Mouse (Mus musculus): ENCODE data around the gene Vps52. TPM values are rescaled to one million over a fixed set of nuclear protein-coding genes. Genes with fewer than 3 reads are reported as not detected.
"Not testable (repeated sequence)": the region's sequence is repeated elsewhere in the genome, so short reads cannot be mapped to it uniquely, and the experiment has no call there.

Gene Vps52
- polyA plus RNA-seq, 1 experiment from 2014 or later = 21.9 TPM

DNA sequence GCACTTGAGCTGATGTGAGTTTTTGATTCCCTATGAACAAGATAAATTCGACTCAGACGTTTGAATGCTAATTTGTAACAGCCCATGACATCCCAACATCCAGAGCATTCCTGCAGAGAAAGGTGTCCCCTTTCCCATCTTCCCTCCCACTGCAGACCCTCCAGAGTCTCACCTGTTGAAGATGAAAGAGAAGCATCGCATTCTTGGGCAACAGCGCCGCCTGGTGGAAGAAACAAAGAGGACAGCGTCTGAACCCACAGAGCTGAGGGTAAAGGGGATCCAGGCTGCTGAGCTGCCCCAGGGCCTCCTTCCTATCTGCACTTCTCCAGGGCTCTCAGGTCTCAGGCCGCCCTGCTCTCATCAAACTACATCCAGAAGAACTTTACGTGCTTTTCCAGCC lies 26.5 kb downstream of the Vps52 start:
- H3K4me1 ChIP-seq (ENCODE audit: control insufficient read depth, low read depth, low read length) = peaks cover 26% of the 10 kb centered on the region
- peak overlapping the region; percentile 79 for H3K4me2 ChIP-seq (ENCODE audit: low read depth, low read length)
- not testable (repeated sequence) for H3K36me3 ChIP-seq (ENCODE audit: control insufficient read depth, insufficient read depth); ATAC-seq (ENCODE audit: low read depth); H3K4me3 ChIP-seq (ENCODE audit: low read depth, low read length); H3K9me3 ChIP-seq (replicated peaks; ENCODE audit: control insufficient read depth, low read length); H3K27ac ChIP-seq (ENCODE audit: low read length); H3K9ac ChIP-seq (ENCODE audit: low read depth, low read length)
- peaks cover 15% of the 10 kb centered on the region for H3K27me3 ChIP-seq (ENCODE audit: control insufficient read depth, insufficient read depth, low read depth, low read length)
- 6% methylated on average over 8 of the region's 8 CpGs for WGBS (ENCODE audit: insufficient replicate concordance)

DNA sequence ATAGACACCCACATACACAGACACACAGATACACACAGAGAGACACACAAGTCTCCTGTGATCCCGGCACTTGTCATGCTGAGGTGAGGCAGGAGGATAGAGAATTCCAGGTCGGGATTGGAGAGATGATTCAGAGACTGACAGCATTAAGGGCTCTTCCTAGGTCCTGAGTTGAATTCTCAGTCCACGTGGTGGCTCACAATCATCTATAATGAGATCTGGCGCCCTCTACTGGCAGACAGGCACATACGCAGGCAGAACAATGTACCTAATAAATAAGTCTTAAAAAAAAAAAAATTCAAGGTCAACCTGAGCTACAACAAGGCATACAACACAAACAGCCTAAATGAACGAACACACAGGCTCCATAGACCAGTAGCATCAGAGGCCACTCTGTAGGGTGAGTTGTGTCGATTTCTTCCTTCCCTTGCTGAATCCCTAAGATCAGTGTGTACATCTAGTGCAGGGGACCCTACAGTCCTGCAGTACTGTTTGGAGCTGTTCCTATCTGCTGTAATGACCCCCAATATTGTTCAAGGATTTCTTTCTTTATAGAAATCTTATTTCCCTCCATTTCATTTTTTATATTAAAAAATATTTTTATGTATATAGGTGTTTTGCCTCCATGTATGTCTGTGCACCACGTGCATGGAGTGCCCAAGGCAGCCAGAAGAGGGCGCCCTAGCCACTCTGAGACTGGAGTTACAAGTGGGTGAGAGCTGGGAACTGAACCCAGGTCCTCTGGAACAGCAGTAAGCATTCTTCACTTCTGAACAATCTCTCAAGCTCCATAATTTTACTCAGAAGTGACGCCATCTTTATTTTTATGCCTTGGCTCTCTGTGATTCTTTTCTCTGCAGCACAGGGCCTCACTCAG lies 36.4 kb downstream of the Vps52 start:
- H3K27me3 ChIP-seq (ENCODE audit: control insufficient read depth, insufficient read depth, low read depth, low read length) = no peaks in the 10 kb centered on the region
- H3K9me3 ChIP-seq (replicated peaks; ENCODE audit: control insufficient read depth, low read length) = no peaks in the 10 kb centered on the region
- no peaks in the 10 kb centered on the region for H3K4me1 ChIP-seq (ENCODE audit: control insufficient read depth, low read depth, low read length)
- no peak overlapping the region for H3K27ac ChIP-seq (ENCODE audit: low read length)
- no peak overlapping the region for H3K4me2 ChIP-seq (ENCODE audit: low read depth, low read length)
- no peak overlapping the region for H3K9ac ChIP-seq (ENCODE audit: low read depth, low read length)
- H3K4me3 ChIP-seq (ENCODE audit: low read depth, low read length) = no peak overlapping the region
- WGBS (ENCODE audit: insufficient replicate concordance) = 27% methylated on average over 10 of the region's 10 CpGs
- H3K36me3 ChIP-seq (ENCODE audit: control insufficient read depth, insufficient read depth) = no peaks in the 10 kb centered on the region
- no peak for ATAC-seq (ENCODE audit: low read depth)

DNA sequence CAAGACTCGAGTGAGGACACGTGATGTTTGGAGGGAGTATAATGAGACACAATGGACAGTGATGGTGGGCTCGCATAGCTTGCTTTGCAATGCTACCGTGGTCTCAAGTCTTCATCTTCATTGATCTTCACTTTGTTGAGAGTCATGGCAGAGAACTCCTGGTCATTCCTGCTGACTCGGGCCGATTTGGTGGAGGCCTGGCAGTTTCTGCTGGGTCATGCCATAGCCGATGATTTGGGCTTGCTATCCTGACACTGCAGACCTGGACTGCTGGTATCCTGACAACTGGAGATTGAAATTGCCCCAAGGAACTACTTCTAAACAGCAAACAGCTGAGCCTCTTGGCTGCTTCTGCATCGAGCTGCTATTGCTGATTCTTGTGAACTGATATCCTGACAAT lies 39.3 kb downstream of the Vps52 start:
- Histone ChIP-seq H3K36me3 (ENCODE audit: control insufficient read depth, insufficient read depth) (no peaks in the 10 kb centered on the region), H3K9ac (ENCODE audit: low read depth, low read length) (no peak overlapping the region), H3K4me1 (ENCODE audit: control insufficient read depth, low read depth, low read length) (peaks cover 4% of the 10 kb centered on the region; the same call in 1 of the 2 replicates), H3K4me3 (ENCODE audit: low read depth, low read length) (no peak overlapping the region), H3K4me2 (ENCODE audit: low read depth, low read length) (no peak overlapping the region), H3K9me3 (replicated peaks; ENCODE audit: control insufficient read depth, low read length) (no peaks in the 10 kb centered on the region), H3K27me3 (ENCODE audit: control insufficient read depth, insufficient read depth, low read depth, low read length) (peaks cover 4% of the 10 kb centered on the region), H3K27ac (ENCODE audit: low read length) (no peak overlapping the region)
- WGBS (ENCODE audit: insufficient replicate concordance) = 73% methylated on average over 8 of the region's 8 CpGs
- ATAC-seq (ENCODE audit: low read depth) = no peak

- ATAC-seq (ENCODE audit: low read depth) = no peak
- peaks cover 4% of the 10 kb centered on the region; the same call in 1 of the 2 replicates for H3K4me1 ChIP-seq (ENCODE audit: control insufficient read depth, low read depth, low read length)
- no peaks in the 10 kb centered on the region for H3K9me3 ChIP-seq (replicated peaks; ENCODE audit: control insufficient read depth, low read length)
- no peaks in the 10 kb centered on the region for H3K36me3 ChIP-seq (ENCODE audit: control insufficient read depth, insufficient read depth)
- no peak overlapping the region for H3K4me3 ChIP-seq (ENCODE audit: low read depth, low read length)
- H3K27ac ChIP-seq (ENCODE audit: low read length) = no peak overlapping the region
- WGBS (ENCODE audit: insufficient replicate concordance) = 43% methylated on average over 3 of the region's 3 CpGs
- peaks cover 11% of the 10 kb centered on the region for H3K27me3 ChIP-seq (ENCODE audit: control insufficient read depth, insufficient read depth, low read depth, low read length)
- no peak overlapping the region for H3K4me2 ChIP-seq (ENCODE audit: low read depth, low read length)
- H3K9ac ChIP-seq (ENCODE audit: low read depth, low read length) = no peak overlapping the region
Observed at GRCm38 (mm10) chr17:33995651-33996050, 40.0 kb downstream of the Vps52 start.

GRCm38 (mm10) chr17:33997025-33997424 lies 41.4 kb downstream of the Vps52 start:
- ATAC-seq (ENCODE audit: low read depth); H3K9ac ChIP-seq (ENCODE audit: low read depth, low read length); H3K27ac ChIP-seq (ENCODE audit: low read length); H3K4me2 ChIP-seq (ENCODE audit: low read depth, low read length); H3K4me3 ChIP-seq (ENCODE audit: low read depth, low read length); H3K9me3 ChIP-seq (replicated peaks; ENCODE audit: control insufficient read depth, low read length); H3K36me3 ChIP-seq (ENCODE audit: control insufficient read depth, insufficient read depth); H3K4me1 ChIP-seq (ENCODE audit: control insufficient read depth, low read depth, low read length): not testable (repeated sequence)
- 80% methylated on average over 2 of the region's 2 CpGs for WGBS (ENCODE audit: insufficient replicate concordance)
- peaks cover 11% of the 10 kb centered on the region for H3K27me3 ChIP-seq (ENCODE audit: control insufficient read depth, insufficient read depth, low read depth, low read length)

- H3K36me3 ChIP-seq (ENCODE audit: control insufficient read depth, insufficient read depth); H3K4me2 ChIP-seq (ENCODE audit: low read depth, low read length); H3K4me3 ChIP-seq (ENCODE audit: low read depth, low read length); ATAC-seq (ENCODE audit: low read depth); H3K9me3 ChIP-seq (replicated peaks; ENCODE audit: control insufficient read depth, low read length); H3K27ac ChIP-seq (ENCODE audit: low read length); H3K4me1 ChIP-seq (ENCODE audit: control insufficient read depth, low read depth, low read length); H3K9ac ChIP-seq (ENCODE audit: low read depth, low read length): not testable (repeated sequence)
- H3K27me3 ChIP-seq (ENCODE audit: control insufficient read depth, insufficient read depth, low read depth, low read length) = peaks cover 11% of the 10 kb centered on the region
- WGBS (ENCODE audit: insufficient replicate concordance) = 27% methylated on average over 5 of the region's 5 CpGs
Observed at GRCm38 (mm10) chr17:33998697-33999096, 43.1 kb downstream of the Vps52 start.

DNA sequence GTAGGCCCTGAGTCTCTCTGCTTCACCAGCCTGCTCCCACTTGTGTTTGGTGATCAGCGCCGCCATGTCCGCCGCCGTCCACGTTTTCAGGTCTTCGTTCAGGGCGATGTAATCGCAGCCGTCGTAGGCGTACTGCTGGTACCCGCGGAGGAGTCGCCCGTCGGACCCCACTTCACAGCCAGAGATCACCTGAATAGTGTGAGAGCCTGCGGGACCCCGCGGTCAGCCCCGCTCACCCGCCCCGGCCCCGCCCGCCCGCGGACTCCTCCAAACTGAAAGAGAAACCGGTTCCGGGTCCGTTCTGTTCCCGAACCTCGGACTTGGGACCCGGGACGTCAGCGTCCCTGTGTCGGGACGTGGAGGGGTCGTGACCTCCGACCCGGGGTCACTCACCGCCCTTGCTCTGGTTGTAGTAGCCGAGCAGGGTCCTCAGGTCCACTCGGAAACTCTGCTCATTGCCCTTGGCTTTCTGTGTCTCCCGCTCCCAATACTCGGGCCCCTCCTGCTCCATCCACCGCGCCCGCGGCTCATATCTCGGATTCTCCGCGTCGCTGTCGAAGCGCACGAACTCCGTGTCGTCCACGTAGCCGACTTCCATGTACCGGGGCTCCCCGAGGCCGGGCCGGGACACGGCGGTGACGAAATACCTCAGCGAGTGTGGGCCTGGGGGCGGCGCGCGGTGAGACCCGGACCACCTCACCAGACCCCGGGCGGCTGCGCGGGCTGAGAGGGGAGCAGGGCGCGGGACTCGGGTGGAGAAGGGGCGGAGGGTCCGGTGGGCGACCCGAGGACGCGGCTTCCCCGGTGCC lies 43.9 kb downstream of the Vps52 start:
- Histone ChIP-seq H3K4me2 (ENCODE audit: low read depth, low read length) (peak overlapping the region; percentile 96), H3K9me3 (replicated peaks; ENCODE audit: control insufficient read depth, low read length) (no peaks in the 10 kb centered on the region), H3K36me3 (ENCODE audit: control insufficient read depth, insufficient read depth) (no peaks in the 10 kb centered on the region), H3K27me3 (ENCODE audit: control insufficient read depth, insufficient read depth, low read depth, low read length) (peaks cover 11% of the 10 kb centered on the region), H3K4me3 (ENCODE audit: low read depth, low read length) (peak overlapping the region; percentile 71), H3K27ac (ENCODE audit: low read length) (0 out of 2 replicates have a peak overlapping the region, but pooled peaks have one; percentile 14), H3K9ac (ENCODE audit: low read depth, low read length) (peak overlapping the region; percentile 69), H3K4me1 (ENCODE audit: control insufficient read depth, low read depth, low read length) (peaks cover 4% of the 10 kb centered on the region)
- 1% methylated on average over 82 of the region's 87 CpGs for WGBS (ENCODE audit: insufficient replicate concordance)
- peak; percentile 47 for ATAC-seq (ENCODE audit: low read depth)

DNA sequence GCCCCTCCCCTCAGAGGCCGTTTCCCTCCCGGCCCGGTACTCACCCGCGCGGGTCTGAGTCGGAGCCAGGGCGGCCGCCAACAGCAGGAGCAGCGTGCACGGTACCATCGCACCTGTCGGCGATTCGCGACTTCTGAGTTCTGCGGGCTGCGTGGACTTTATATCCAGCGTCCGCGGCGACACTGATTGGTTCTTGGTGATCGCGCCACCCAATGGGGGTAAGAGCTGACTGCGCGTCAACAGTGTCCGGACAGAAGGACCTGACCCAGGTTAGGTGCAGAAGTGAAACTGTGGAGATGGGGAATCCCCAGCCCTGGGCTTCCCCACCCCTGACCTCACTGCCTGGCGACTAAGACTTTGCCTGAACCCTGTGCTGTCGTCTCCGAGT lies 44.5 kb downstream of the Vps52 start, which contains the start of gene H2-K1:
Gene H2-K1, minus strand, starts transcription at position 198 of the 388 bp plus-strand sequence.
- Histone ChIP-seq H3K4me2 (ENCODE audit: low read depth, low read length) (peak within 1 kb of the TSS; percentile 96), H3K27me3 (ENCODE audit: control insufficient read depth, insufficient read depth, low read depth, low read length) (peaks cover 11% of the 10 kb centered on the region), H3K9me3 (replicated peaks; ENCODE audit: control insufficient read depth, low read length) (no peaks in the 10 kb centered on the region), H3K36me3 (ENCODE audit: control insufficient read depth, insufficient read depth) (no peaks in the 10 kb centered on the region), H3K27ac (ENCODE audit: low read length) (0 out of 2 replicates have a peak within 1 kb of the TSS, but pooled peaks have one; percentile 14), H3K9ac (ENCODE audit: low read depth, low read length) (peak within 1 kb of the TSS; percentile 69), H3K4me1 (ENCODE audit: control insufficient read depth, low read depth, low read length) (peaks cover 4% of the 10 kb centered on the region), H3K4me3 (ENCODE audit: low read depth, low read length) (peak within 1 kb of the TSS; percentile 71)
- under 1% methylated on average over 30 of the region's 30 CpGs for WGBS (ENCODE audit: insufficient replicate concordance)
- ATAC-seq (ENCODE audit: low read depth) = peak; percentile 94

All from liver, embryonic 16.5 days (tissue).